Mouse (Mus musculus) CH12.LX (cell line): ENCODE measurements around the gene Kdm2b.

Source experiments
- CTCF ChIP-seq, 2 experiments: IDR thresholded peaks in 1 of 2; conservative IDR thresholded peaks in 1 of 2; 2 replicates each; pipeline ENCODE4 v1.5.1; 2011 to 2012; ENCODE audit warnings: low read depth in 2 of 2, low read length in 2 of 2, improper control_type of control experiment in 1 of 2, inconsistent platforms in 1 of 2, mild to moderate bottlenecking in 1 of 2, moderate library complexity in 1 of 2
- JUND ChIP-seq: conservative IDR thresholded peaks from 2 replicates; pipeline ENCODE4 v1.6.1; 2011; ENCODE audit warnings: low read depth, low read length, improper control_type of control experiment
- MXI1 ChIP-seq: IDR thresholded peaks from 2 replicates; pipeline ENCODE4 v1.6.1; 2011; ENCODE audit warnings: mild to moderate bottlenecking, low read depth, low read length, improper control_type of control experiment
- POLR2A ChIP-seq: IDR thresholded peaks from 2 replicates; pipeline ENCODE4 v1.6.1; 2011; ENCODE audit warnings: low read depth, mild to moderate bottlenecking, improper control_type of control experiment, low read length

DNA sequence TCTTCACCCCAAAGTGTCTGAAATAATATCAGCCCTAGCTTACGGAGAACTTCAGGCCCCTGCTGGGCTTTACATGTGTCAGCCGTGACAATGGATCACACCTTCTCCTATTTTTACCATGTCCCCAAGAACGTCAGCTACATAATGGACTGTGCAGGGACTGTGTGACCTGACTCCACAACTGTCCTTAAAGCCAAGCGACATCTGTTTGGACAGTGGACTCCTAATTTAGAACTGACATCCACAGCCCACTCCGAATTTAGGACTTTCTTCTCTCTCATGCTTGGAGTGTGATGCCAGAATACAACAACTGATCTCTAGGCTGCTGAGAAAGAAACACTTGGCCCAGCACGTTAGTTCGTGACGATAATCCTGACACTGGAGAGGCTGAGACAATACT is 62.5 kb downstream of the Kdm2b start:
- no peak for TF ChIP-seq JUND
- TF ChIP-seq MXI1: no peak
- TF ChIP-seq POLR2A: no peak
- no peak for TF ChIP-seq CTCF (conservative IDR thresholded peaks at IDR 0.05 in 1 of 2, IDR thresholded peaks at IDR 0.05 in 1 of 2; ENCODE audit: low read depth in 2 of 2, low read length in 2 of 2)
